Mouse (Mus musculus): ENCODE data around the gene Pde6h. TPM values are rescaled to one million over a fixed set of nuclear protein-coding genes. Genes with fewer than 3 reads are reported as not detected.

Pde6h gene
- polyA plus RNA-seq, 1 experiment from 2014 or later = not detected

DNA sequence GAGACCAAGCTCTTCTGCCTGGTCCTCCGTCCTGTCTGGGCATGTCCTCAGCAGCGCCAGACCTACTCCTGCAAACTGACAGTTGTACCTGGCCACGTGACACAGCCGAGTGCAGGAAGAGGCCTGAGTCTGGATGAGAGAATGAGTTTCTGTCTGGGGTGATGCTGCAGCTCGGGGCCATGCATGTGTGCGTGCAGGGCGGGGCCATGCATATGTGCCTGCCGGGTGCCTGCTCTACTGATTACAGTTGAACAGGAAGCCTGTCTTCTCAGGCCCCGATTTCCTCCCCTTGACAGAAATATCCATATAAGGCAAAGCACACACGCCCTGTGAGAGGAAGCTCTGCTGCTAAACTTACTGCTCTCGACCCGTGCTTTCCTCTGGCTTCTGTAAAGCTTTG lies 7.0 kb downstream of the Pde6h start:
- Histone ChIP-seq H3K4me2 (ENCODE audit: low read depth, low read length) (peak overlapping the region; percentile 45), H3K4me1 (ENCODE audit: control insufficient read depth, insufficient read depth, low read length) (peaks cover 9% of the 10 kb centered on the region; the same call in 1 of the 2 replicates), H3K36me3 (ENCODE audit: control insufficient read depth, insufficient read depth, low read length) (no peaks in the 10 kb centered on the region), H3K27me3 (replicated peaks; ENCODE audit: control insufficient read depth, insufficient read depth, low read length) (no peaks in the 10 kb centered on the region), H3K27ac (replicated peaks; ENCODE audit: low read depth, low read length) (peak overlapping the region; percentile 65), H3K4me3 (ENCODE audit: low read depth, low read length) (peak overlapping the region; percentile 7; the same call in 1 of the 2 replicates), H3K9ac (ENCODE audit: low read depth, low read length) (peak overlapping the region; percentile 39; the same call in 1 of the 2 replicates), H3K9me3 (ENCODE audit: control insufficient read depth, low read length) (no peaks in the 10 kb centered on the region)
- 16% methylated on average over 12 of the region's 12 CpGs for WGBS
- ATAC-seq (ENCODE audit: low read depth) (peak; percentile 91), DNase-seq (ENCODE audit: low spot score) (peak; percentile 92)

DNA sequence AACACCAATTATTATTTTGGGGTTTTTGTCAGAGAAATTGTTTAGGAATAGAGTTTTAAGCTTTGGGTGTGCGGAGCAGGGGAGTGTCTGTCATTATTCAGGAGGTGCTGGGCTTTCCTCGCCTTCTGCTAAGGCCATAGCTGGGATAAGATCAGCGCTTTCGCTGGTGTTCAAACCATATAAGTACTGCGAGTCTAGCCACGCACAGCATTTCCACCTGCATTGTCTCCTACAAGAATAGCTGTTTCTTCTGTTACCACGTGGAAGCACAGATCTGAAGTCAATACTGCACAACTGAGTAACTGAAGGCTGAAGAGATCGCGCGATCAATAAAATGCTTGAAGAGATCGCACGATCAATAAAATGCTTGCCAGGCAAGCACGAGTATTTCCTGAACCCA lies 7.6 kb downstream of the Pde6h start:
- DNase-seq (ENCODE audit: low spot score) (no peak), ATAC-seq (ENCODE audit: low read depth) (no peak)
- Histone ChIP-seq H3K9ac (ENCODE audit: low read depth, low read length) (peak overlapping the region; percentile 39; the same call in 1 of the 2 replicates), H3K4me3 (ENCODE audit: low read depth, low read length) (no peak overlapping the region), H3K9me3 (ENCODE audit: control insufficient read depth, low read length) (no peaks in the 10 kb centered on the region), H3K27me3 (replicated peaks; ENCODE audit: control insufficient read depth, insufficient read depth, low read length) (no peaks in the 10 kb centered on the region), H3K4me2 (ENCODE audit: low read depth, low read length) (peak overlapping the region; percentile 45), H3K27ac (replicated peaks; ENCODE audit: low read depth, low read length) (peak overlapping the region; percentile 65), H3K36me3 (ENCODE audit: control insufficient read depth, insufficient read depth, low read length) (no peaks in the 10 kb centered on the region), H3K4me1 (ENCODE audit: control insufficient read depth, insufficient read depth, low read length) (peaks cover 9% of the 10 kb centered on the region; the same call in 1 of the 2 replicates)
- 81% methylated on average over 13 of the region's 13 CpGs for WGBS

DNA sequence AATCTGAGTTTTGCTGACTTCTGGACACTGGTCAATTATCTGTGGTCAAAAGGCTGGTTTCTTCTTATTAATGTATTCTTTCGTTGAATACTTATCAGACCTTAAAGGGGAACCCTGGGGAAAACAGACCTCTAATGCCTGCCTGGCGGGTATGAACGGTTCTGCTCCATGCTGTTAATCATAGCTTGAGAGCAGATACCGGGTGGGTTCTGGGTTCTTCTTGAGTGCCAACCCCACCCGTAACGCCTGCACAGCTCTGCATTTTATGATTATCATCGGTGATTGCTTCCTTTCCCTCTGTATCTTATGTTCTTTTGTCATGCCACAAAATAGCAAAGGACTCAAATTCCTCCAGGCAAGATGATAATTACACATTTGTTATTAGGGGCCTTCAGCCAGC lies 10.4 kb downstream of the Pde6h start:
- Histone ChIP-seq H3K36me3 (ENCODE audit: control insufficient read depth, insufficient read depth, low read length) (no peaks in the 10 kb centered on the region), H3K4me1 (ENCODE audit: control insufficient read depth, insufficient read depth, low read length) (peaks cover 9% of the 10 kb centered on the region), H3K9me3 (ENCODE audit: control insufficient read depth, low read length) (no peaks in the 10 kb centered on the region), H3K27me3 (replicated peaks; ENCODE audit: control insufficient read depth, insufficient read depth, low read length) (no peaks in the 10 kb centered on the region), H3K9ac (ENCODE audit: low read depth, low read length) (no peak overlapping the region), H3K4me2 (ENCODE audit: low read depth, low read length) (no peak overlapping the region), H3K27ac (replicated peaks; ENCODE audit: low read depth, low read length) (no peak overlapping the region), H3K4me3 (ENCODE audit: low read depth, low read length) (no peak overlapping the region)
- DNase-seq (ENCODE audit: low spot score) (no peak), ATAC-seq (ENCODE audit: low read depth) (no peak)
- WGBS = 77% methylated on average over 7 of the region's 7 CpGs

DNA sequence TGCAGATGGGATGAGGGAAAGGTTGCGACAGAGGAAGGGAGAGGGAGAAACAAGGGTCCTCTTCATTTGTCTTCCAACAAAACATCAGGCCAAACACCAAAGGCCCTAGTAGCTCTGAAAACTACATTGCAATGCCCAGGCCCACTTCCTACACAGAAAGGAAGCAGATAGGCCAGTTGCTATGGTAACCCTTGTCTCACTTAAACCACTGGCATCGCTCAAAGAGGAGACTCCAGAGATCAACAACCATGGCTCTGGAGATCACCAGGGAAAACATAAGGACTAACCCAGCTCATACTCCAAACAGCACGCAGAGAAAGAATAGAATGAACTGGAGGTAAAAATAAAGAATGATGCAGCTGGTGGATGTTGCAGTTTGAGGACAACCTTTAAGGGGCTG lies 11.6 kb downstream of the Pde6h start:
- H3K4me1 ChIP-seq (ENCODE audit: control insufficient read depth, insufficient read depth, low read length) = peaks cover 17% of the 10 kb centered on the region

DNA sequence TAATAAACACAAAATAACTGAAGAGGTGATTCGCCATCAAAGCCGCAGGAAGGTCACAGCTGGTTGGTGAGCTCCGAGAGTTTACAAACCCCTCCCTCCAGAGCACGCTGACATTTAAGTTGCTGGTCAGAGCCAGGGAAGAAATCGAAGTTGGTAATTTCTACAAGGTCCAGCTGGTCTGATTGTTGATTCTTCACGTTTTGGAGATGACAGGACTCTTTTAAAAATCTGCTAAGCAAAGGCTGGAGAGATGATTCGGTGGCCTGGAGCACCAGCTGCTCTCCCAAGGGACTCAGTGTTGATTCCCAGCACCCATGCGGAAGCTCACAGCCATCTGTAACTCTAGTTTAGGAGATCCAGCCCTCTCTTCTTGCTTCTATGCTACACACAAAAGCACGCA lies 12.7 kb downstream of the Pde6h start:
- WGBS = 85% methylated on average over 9 of the region's 9 CpGs

More for the DNA sequence above, 11.6 kb downstream of the Pde6h start:
- WGBS = 89% methylated on average over 3 of the region's 3 CpGs
- ATAC-seq (ENCODE audit: low read depth) (no peak), DNase-seq (ENCODE audit: low spot score) (no peak)
- Histone ChIP-seq H3K9ac (ENCODE audit: low read depth, low read length) (no peak overlapping the region), H3K4me2 (ENCODE audit: low read depth, low read length) (no peak overlapping the region), H3K27me3 (replicated peaks; ENCODE audit: control insufficient read depth, insufficient read depth, low read length) (no peaks in the 10 kb centered on the region), H3K4me3 (ENCODE audit: low read depth, low read length) (no peak overlapping the region), H3K27ac (replicated peaks; ENCODE audit: low read depth, low read length) (no peak overlapping the region), H3K9me3 (ENCODE audit: control insufficient read depth, low read length) (no peaks in the 10 kb centered on the region), H3K36me3 (ENCODE audit: control insufficient read depth, insufficient read depth, low read length) (no peaks in the 10 kb centered on the region)

DNA sequence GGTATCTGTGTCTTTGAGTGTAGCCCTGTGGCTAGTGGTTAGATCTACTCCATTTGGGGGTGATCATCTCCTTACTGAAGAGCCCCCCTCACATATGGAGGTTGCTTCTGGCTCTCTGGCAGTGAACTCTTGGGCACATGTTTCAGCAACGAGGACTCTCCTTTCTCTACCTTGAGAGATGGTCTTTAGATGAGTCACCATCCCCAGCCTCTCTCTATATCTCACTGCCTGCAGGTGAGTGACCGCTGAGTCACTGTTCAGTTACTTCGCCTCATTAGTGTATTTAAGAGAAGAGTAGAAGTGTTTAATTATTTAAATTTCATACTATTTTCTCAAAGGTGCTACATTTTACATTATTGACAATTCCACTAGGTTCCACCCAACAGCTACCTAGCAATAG lies 13.5 kb downstream of the Pde6h start:
- H3K36me3 ChIP-seq (ENCODE audit: control insufficient read depth, insufficient read depth, low read length) = no peaks in the 10 kb centered on the region
- DNase-seq (ENCODE audit: low spot score) = no peak
- H3K9me3 ChIP-seq (ENCODE audit: control insufficient read depth, low read length) = no peaks in the 10 kb centered on the region
- no peak overlapping the region for H3K9ac ChIP-seq (ENCODE audit: low read depth, low read length)
- H3K4me3 ChIP-seq (ENCODE audit: low read depth, low read length) = no peak overlapping the region
- H3K4me1 ChIP-seq (ENCODE audit: control insufficient read depth, insufficient read depth, low read length) = peaks cover 24% of the 10 kb centered on the region
- no peak overlapping the region for H3K4me2 ChIP-seq (ENCODE audit: low read depth, low read length)
- WGBS = 85% methylated on average over 3 of the region's 3 CpGs
- H3K27me3 ChIP-seq (replicated peaks; ENCODE audit: control insufficient read depth, insufficient read depth, low read length) = no peaks in the 10 kb centered on the region
- no peak overlapping the region for H3K27ac ChIP-seq (replicated peaks; ENCODE audit: low read depth, low read length)
- no peak for ATAC-seq (ENCODE audit: low read depth)

More for the DNA sequence above, 12.7 kb downstream of the Pde6h start:
- Histone ChIP-seq H3K27ac (replicated peaks; ENCODE audit: low read depth, low read length) (no peak overlapping the region), H3K4me3 (ENCODE audit: low read depth, low read length) (no peak overlapping the region), H3K9ac (ENCODE audit: low read depth, low read length) (no peak overlapping the region), H3K9me3 (ENCODE audit: control insufficient read depth, low read length) (no peaks in the 10 kb centered on the region), H3K4me2 (ENCODE audit: low read depth, low read length) (no peak overlapping the region), H3K27me3 (replicated peaks; ENCODE audit: control insufficient read depth, insufficient read depth, low read length) (no peaks in the 10 kb centered on the region), H3K4me1 (ENCODE audit: control insufficient read depth, insufficient read depth, low read length) (peaks cover 19% of the 10 kb centered on the region), H3K36me3 (ENCODE audit: control insufficient read depth, insufficient read depth, low read length) (no peaks in the 10 kb centered on the region)
- no peak for DNase-seq (ENCODE audit: low spot score)
- no peak for ATAC-seq (ENCODE audit: low read depth)

DNA sequence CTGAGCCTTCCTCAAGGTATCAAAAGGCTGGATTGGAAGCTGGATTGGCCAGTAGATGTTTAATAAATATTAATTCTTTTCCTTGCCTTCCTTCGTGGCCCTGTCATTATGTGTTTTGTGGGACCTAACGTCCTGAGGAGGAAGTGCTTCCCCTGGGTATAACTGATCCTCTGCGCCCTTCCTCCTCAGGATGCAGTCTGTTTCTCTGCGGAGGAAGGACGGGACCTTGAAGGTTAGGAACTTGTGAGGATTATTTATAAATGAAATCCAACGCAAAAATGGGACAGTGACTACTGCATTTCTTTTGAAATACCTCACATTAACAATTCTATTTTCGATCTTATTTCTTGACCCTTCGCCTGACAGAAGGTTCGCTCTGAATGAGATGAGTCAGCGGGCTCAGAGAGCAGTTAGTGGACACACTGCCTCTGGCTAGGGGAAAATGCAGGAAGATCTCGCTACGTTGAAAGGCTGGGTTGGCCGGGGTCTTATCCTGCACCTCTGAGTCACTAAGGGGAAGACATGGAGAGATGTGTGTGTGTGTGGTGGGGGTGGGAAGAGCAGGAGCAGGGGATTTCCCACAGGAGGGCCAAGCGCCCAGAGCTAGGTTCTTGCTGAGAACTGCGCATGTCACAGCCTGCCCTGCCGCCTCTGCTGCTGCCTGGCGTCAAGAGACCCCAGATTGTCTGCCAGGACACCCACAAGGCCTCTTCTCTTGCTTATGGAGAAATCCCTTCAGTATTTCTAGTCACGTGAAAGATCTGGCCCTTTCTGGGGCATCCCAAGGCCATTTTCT lies 14.9 kb downstream of the Pde6h start:
- WGBS = 66% methylated on average over 18 of the region's 18 CpGs
- Histone ChIP-seq H3K4me2 (ENCODE audit: low read depth, low read length) (no peak overlapping the region), H3K27ac (replicated peaks; ENCODE audit: low read depth, low read length) (0 out of 2 replicates have a peak overlapping the region, but pooled peaks have one; percentile 15), H3K9me3 (ENCODE audit: control insufficient read depth, low read length) (no peaks in the 10 kb centered on the region), H3K27me3 (replicated peaks; ENCODE audit: control insufficient read depth, insufficient read depth, low read length) (no peaks in the 10 kb centered on the region), H3K9ac (ENCODE audit: low read depth, low read length) (no peak overlapping the region), H3K4me1 (ENCODE audit: control insufficient read depth, insufficient read depth, low read length) (peaks cover 28% of the 10 kb centered on the region), H3K4me3 (ENCODE audit: low read depth, low read length) (no peak overlapping the region), H3K36me3 (ENCODE audit: control insufficient read depth, insufficient read depth, low read length) (no peaks in the 10 kb centered on the region)
- DNase-seq (ENCODE audit: low spot score) = peak; percentile 59
- ATAC-seq (ENCODE audit: low read depth) = peak; percentile 32; the same call in 1 of the 2 replicates

DNA sequence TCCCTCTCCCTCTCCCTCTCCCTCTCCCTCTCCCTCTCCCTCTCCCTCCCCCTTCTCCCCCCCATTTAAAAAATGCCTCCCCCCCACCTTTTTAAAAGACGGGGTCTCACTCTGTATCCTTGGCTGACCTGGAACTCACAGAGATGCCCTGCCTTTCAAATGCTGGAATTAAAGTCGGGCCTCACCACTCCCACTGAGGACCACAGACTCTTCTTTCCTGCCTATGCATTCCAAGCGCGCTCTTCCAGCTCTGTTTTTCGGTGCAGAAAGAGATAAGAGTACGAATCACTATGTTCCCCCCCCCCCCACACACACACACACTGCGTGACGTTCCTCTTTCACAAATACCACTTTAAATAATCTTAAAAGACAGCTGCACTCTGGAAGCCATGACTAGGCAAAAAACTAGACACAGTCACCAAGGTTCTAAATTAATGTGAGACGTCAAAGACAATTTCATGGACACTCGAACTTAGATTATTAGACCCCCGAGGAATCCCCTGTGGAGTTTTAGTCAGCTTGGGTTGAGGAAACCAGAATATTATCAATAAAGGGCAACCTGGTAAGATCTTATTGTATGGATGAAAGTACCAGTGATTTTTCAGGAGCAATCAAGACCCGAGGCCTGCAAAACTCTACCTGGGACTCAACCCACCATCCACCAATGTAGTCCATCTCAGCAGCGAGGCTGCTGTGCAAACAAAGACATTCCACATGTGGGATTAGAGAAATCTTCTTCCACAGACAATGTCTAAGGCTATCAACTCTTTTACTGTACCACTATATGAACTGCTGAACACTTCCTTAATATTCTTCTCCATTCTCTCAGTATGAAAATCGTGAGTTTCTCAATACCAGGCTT lies 15.9 kb downstream of the Pde6h start:
- H3K9me3 ChIP-seq (ENCODE audit: control insufficient read depth, low read length) = no peaks in the 10 kb centered on the region
- H3K27me3 ChIP-seq (replicated peaks; ENCODE audit: control insufficient read depth, insufficient read depth, low read length) = no peaks in the 10 kb centered on the region
- DNase-seq (ENCODE audit: low spot score) = peak; percentile 34
- H3K27ac ChIP-seq (replicated peaks; ENCODE audit: low read depth, low read length) = peak overlapping the region; percentile 93
- 67% methylated on average over 14 of the region's 14 CpGs for WGBS
- 0 out of 2 replicates have a peak overlapping the region, but pooled peaks have one; percentile 46 for H3K4me2 ChIP-seq (ENCODE audit: low read depth, low read length)
- no peaks in the 10 kb centered on the region for H3K36me3 ChIP-seq (ENCODE audit: control insufficient read depth, insufficient read depth, low read length)
- ATAC-seq (ENCODE audit: low read depth) = no peak
- H3K4me3 ChIP-seq (ENCODE audit: low read depth, low read length) = no peak overlapping the region
- no peak overlapping the region for H3K9ac ChIP-seq (ENCODE audit: low read depth, low read length)
- peaks cover 28% of the 10 kb centered on the region for H3K4me1 ChIP-seq (ENCODE audit: control insufficient read depth, insufficient read depth, low read length)
